Mouse (Mus musculus): ENCODE measurements around the gene Gpank1. TPM values are rescaled to one million over a fixed set of nuclear protein-coding genes. Genes with fewer than 3 reads are reported as not detected.

Gpank1 gene
- total RNA-seq, 2 experiments from 2014 or later = 10.2 to 13.2 TPM

DNA sequence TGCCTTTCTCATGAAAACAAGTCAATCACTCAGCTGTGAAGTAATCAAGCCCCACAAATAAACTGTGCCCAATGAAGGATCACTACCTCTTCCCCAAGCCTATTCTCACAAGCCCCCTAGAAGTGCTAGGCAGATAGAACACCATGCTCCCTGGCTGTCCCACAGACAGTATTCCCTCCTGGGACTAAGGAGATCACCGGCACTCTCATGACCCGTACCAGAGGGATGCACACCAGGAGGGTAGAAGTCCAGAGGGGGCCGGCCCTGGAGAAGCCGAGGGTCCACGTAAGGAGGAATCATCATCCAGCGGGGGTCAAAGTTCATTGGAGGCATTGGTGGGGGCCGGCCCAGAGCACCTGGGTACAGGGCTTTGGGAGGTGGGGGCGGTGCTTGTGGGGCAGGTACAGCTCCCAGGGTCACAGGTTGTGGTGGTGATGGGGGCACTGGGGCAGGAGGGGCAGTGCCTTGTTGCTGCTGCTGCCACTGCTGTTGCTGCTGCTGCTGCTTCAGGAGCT lies 36.5 kb downstream of the Gpank1 start:
- DNase-seq (ENCODE audit: low spot score in 2 of 2) = no peak

DNA sequence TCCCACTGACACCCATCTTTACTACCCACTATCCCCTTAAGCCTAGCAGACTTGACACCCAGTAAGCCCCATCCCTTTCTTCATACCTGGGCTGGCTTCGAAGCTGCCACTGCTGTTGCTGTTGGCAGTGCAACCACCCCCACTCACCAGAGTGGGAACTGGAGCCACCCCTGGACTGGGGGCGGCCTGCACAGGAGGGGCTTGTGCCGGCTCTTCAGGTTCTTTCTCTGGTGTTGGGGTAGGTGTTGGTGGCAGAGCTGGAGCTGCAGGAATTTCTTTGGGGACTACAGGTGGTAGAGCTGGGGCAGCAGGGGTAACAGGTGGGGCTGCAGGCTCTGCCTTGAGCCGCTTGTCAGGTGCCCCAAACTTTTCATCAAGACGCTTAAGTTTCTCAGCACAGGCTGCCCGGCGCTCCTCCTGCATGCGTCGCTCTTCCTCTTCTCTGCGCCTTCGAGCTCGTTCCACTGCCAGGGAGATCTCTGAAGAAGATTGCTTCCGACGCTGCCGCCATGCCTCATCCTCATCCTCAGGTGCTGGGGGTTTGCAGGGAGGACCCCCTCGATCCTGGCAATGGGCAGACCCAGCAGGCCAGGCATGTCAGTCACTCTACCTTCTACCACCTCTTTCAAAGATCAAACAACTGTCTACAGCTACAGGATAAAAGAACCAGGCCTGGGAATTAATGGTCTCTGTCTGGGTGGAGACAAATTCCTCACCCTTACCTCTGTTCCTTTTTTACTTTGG lies 37.8 kb downstream of the Gpank1 start:
- DNase-seq (ENCODE audit: low spot score in 2 of 2) = no peak

DNA sequence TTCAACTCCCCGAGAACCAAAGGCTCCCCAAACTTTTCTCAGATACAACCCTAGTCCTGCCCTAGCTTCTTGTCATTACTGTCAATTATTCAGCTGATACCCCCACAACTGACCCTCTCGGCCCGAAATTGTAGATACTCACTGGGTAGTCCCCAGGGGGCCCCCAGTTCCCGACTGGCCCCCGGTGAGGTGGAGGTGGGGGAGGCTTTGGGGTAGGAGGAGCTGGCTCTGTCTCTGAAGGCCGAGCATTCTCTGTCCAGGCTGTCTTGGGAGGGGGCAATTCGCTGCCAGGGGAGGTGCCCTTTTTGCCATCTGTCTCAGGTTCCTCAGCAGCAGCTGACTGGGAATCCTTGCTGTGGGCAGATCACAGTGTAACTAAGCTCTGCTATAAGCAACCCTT lies 38.4 kb downstream of the Gpank1 start:
- no peak for DNase-seq (ENCODE audit: low spot score in 2 of 2)

DNA sequence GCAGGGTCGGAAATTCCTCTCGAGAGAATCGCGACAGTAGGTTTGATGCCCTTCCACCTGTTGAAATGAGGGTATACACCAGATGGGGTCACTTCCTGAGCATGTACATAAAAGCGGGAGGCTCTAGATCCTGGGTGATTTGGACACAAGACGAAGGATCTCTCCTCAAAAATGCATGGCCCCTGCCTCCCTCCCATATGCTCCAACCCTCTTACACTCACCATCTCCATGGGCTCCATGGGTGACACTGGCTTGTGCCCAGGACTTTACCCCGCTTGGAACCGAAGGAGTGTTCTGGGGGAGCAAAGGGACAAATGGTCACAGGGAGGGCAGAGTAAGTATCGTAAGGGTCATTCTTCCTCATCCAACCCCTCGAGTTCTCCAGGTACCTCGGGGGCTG lies 40.2 kb downstream of the Gpank1 start:
- DNase-seq (ENCODE audit: low spot score in 2 of 2) = no peak

DNA sequence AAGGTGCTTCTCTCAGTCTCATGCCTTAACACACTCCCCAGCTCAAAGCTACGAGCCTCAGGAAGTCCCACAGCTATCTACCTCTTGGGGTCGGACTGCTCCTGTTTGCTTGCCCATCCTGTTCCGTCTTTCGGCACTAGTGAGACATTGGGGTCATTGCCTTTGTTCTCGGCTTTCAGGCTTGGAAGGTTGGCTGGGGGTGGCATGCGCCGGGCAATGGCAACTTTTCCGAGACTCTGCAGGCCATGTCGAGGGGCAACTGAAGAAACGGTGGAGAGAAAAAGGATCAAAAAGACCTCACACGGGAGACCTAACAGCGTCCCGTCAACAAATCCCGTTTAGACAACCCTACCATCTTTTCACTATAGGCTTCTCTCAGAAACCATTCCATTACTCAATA lies 40.9 kb downstream of the Gpank1 start:
- DNase-seq (ENCODE audit: low spot score in 2 of 2) = no peak

GRCm38 (mm10) chr17:35162730-35163129 lies 41.5 kb downstream of the Gpank1 start:
- DNase-seq (ENCODE audit: low spot score in 2 of 2) = peak in 1 of 2 experiments; percentile 26

DNA sequence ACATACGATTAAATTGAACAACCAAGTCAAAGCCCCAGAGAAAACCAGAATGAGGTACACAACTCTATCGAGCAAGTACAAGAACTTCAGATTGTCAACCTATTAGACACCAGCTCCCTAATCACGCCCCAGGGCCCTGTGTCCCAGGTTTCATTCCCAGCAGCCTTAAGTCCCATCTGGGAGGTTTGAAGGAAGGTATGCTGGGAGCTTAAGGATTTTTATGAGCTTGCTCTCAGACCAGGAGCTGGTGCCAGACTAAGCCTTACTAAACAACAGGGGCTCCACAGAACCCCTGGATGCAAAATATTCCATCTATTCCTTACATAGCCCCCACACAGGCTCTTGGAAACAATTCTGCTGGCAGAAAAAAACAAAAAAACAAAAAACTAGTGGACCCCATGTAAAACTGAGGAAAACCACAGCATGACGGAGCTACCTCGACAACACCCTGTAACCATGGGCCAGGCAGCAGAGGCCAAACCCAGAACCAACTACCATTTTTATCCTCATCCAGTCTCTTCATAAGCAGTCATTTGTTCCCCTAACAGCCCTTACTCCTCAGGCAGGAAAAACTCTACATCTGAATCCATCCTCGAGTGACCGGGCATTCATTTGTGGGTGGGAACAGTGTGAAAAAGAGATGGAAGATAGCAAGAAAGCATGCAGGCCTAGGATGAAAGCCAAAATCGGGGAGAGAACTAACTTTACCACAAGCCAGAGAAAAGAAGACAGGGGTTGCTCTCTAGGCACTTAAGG lies 42.2 kb downstream of the Gpank1 start:
- no peak for DNase-seq (ENCODE audit: low spot score in 2 of 2)

DNA sequence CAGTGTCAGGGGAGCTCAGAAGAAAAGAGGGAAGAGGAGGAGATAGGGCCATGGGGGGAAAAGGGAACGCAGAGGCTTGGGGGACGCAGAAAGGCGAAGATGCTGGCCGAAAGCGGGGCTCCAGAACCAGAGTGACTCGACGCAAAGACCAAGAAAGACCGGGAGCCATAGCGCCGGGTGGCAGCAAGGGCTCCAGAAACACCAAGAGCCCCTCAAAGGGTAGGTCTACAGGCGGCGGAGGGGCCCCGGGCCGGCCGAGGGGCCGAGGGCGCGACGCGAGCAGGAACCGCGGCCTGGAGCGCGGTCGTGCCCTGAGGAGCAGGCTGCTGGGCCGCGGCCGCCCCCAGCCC lies 42.9 kb downstream of the Gpank1 start:
- DNase-seq (ENCODE audit: low spot score in 2 of 2) = no peak

- DNase-seq (ENCODE audit: low spot score in 2 of 2) = peak; percentile 100
Measured at GRCm38 (mm10) chr17:35164568-35165450, 43.6 kb downstream of the Gpank1 start, which contains the start of gene Prrc2a. Prrc2a (minus strand) TSS chr17:35164897.

DNA sequence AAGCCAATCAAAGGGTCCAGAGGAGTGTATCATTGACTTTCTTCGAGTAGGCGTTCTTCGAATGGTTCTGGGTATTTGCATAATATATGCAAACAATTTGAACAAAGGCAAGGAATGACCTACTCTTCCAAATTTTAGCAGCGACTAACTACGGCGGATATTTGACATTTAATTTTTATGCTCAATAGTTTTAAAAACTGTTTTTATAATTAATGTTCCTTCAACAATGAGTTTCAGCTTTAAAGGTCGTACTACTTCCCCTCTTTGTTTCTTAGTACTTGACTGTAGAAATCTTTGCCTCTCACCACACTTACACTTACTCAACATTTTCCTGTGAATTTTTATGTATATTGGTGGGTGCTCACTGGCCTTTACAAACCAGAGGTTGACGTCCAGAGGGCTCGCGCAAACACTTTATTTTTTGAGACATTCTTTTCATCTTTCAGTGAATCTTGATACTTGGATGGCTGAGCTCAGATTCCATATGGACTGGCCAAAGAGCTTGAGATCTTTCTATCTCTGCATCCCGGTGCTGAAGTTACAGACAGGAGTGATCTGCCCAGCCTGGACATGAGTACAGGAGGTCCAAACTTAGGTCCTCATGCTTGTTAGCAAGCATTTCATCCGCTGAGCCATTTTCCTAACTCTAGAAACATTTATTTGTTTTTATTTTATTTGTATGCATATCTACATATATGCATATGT lies 44.3 kb downstream of the Gpank1 start:
- no peak for DNase-seq (ENCODE audit: low spot score in 2 of 2)

- peak; percentile 36 to 75 for DNase-seq (ENCODE audit: low spot score in 2 of 2)
Measured at GRCm38 (mm10) chr17:35166352-35167035, 45.2 kb downstream of the Gpank1 start.

DNA sequence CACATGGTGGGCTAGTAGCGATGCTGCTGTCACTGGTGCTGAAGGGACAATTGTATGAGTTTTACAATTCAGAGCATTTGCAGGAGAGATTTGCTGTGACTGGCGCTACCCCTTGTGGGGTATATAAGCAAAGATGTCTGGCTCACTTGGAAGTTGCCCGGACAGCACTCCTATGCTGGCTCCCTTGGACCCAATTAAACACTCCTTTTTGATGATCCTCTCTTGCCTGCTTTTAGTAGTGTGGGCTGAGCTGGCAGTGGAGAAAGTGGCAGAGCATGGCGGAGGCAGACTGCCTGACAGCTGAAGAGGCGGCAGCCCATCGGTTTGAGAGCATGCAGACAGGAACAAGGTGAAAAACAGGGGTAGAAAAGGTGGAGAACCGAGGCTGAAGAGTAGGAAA lies 46.5 kb downstream of the Gpank1 start:
- no peak for DNase-seq (ENCODE audit: low spot score in 2 of 2)

GRCm38 (mm10) chr17:35168541-35169207 lies 47.4 kb downstream of the Gpank1 start:
- DNase-seq (ENCODE audit: low spot score in 2 of 2) = no peak

- DNase-seq (ENCODE audit: low spot score in 2 of 2) = no peak
Measured at GRCm38 (mm10) chr17:35172445-35173234, 51.4 kb downstream of the Gpank1 start.

DNA sequence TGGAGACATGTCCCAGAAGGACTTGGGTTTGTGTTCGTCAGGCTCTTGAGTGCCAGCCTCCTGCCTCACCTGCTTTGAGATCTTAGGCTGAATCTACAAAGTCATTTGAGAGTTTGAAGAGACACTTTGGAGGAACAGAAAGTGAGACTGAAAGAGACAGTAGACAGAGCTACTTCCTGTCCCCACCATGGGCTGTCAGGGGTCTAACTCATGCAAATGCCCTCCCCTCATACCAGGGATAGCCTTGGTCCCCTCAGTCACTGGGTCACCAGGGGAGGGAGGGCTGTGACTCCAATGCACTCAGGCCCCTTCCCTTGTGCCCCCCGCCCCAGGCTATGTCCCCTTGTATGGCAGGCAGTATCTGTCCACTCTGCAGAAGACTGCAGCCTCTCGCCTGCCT lies 52.1 kb downstream of the Gpank1 start:
- no peak for DNase-seq (ENCODE audit: low spot score in 2 of 2)

Data from layer of hippocampus, postnatal 14 days (tissue).